Mouse (Mus musculus) hindbrain, embryonic 12.5 days (tissue): ENCODE results near the gene Ech1. TPM values are rescaled to one million over a fixed set of nuclear protein-coding genes. Genes with fewer than 3 reads are reported as not detected.
A peak's percentile ranks its signal among the peaks of the same experiment; 100 is the strongest.

Source experiments
- ATAC-seq: fragments of 200-750 bp; cut with Nextera tagmentation; 2 replicates; pipeline ENCODE4 v1.8.0; 2017; ENCODE audit warnings: moderate TSS enrichment; ENCODE audit not compliant: low FRiP score
- H3K27ac ChIP-seq: fragments of 300-500 bp; sonication (generic); 2 replicates; pipeline ENCODE4 v1.5.1; 2016; ENCODE audit warnings: mild to moderate bottlenecking
- H3K27me3 ChIP-seq: fragments of 300-500 bp; sonication (generic); 2 replicates; pipeline ENCODE4 v1.6.1; 2016; ENCODE audit warnings: mild to moderate bottlenecking
- H3K36me3 ChIP-seq: fragments of 300-500 bp; sonication (generic); 2 replicates; pipeline ENCODE4 v1.6.1; 2016; ENCODE audit warnings: mild to moderate bottlenecking
- H3K4me1 ChIP-seq: fragments of 300-500 bp; sonication (generic); 2 replicates; pipeline ENCODE4 v1.6.1; 2016
- H3K4me2 ChIP-seq: fragments of 300-500 bp; sonication (generic); replicated peaks from 2 replicates; pipeline ENCODE4 v1.6.1; 2016; ENCODE audit warnings: mild to moderate bottlenecking
- H3K4me3 ChIP-seq: fragments of 300-500 bp; sonication (generic); 2 replicates; pipeline ENCODE4 v1.5.1; 2016; ENCODE audit warnings: mild to moderate bottlenecking
- H3K9ac ChIP-seq: fragments of 300-500 bp; sonication (generic); 2 replicates; pipeline ENCODE4 v1.6.1; 2016; ENCODE audit warnings: mild to moderate bottlenecking, moderate library complexity
- H3K9me3 ChIP-seq: fragments of 300-500 bp; sonication (generic); replicated peaks from 2 replicates; pipeline ENCODE4 v1.6.1; 2016; ENCODE audit warnings: mild to moderate bottlenecking
- WGBS: fragments of 180-500 bp; shearing (Covaris S2); methylation state at CpG from one replicate; pipeline ENCODE4 v1.1.7; 2016; 5-methylcytosine and 5-hydroxymethylcytosine counted together
- polyA plus RNA-seq: library from polyadenylated mRNA; unstranded; fragments of >200 nt; fragmentation: Nextera tagmentation; extraction: Ambion mirVana; gene quantifications from 2 replicates; pipeline ENCODE4 v1.2.1, GENCODE M21; 2016

Ech1 gene
- polyA plus RNA-seq, 1 experiment from 2014 or later, result 87.8 TPM

GRCm38 (mm10) chr7:28807641-28808220, 17.3 kb upstream of the Ech1 start:
- no peak for ATAC-seq
- H3K27me3 ChIP-seq, result no peaks in the 10 kb centered on the region
- H3K4me3 ChIP-seq, result peak overlapping the region; percentile 79
- no peaks in the 10 kb centered on the region for H3K9me3 ChIP-seq
- peaks cover 32% of the 10 kb centered on the region for H3K4me1 ChIP-seq
- H3K27ac ChIP-seq, result peak overlapping the region; percentile 100
- H3K36me3 ChIP-seq, result peaks cover 9% of the 10 kb centered on the region
- 44% methylated on average over 6 of the region's 8 CpGs for WGBS
- H3K4me2 ChIP-seq, result peak overlapping the region; percentile 91
- peak overlapping the region; percentile 91 for H3K9ac ChIP-seq

GRCm38 (mm10) chr7:28808221-28808941, 16.6 kb upstream of the Ech1 start, which contains the start of gene Hnrnpl:
Gene Hnrnpl, plus strand, starts transcription at chr7:28808541.
- peaks cover 32% of the 10 kb centered on the region for H3K4me1 ChIP-seq
- H3K27me3 ChIP-seq, result no peaks in the 10 kb centered on the region
- H3K4me2 ChIP-seq, result peak within 1 kb of the TSS; percentile 91
- H3K27ac ChIP-seq, result peak within 1 kb of the TSS; percentile 100
- no peaks in the 10 kb centered on the region for H3K9me3 ChIP-seq
- H3K4me3 ChIP-seq, result peak within 1 kb of the TSS; percentile 79
- peaks cover 15% of the 10 kb centered on the region for H3K36me3 ChIP-seq
- peak; percentile 1; the same call in 1 of the 2 replicates for ATAC-seq
- 3% methylated on average over 35 of the region's 35 CpGs for WGBS
- H3K9ac ChIP-seq, result peak within 1 kb of the TSS; percentile 91

- Histone ChIP-seq H3K4me3 (peak overlapping the region; percentile 79), H3K4me2 (peak overlapping the region; percentile 91), H3K4me1 (peaks cover 36% of the 10 kb centered on the region), H3K9ac (peak overlapping the region; percentile 91), H3K9me3 (no peaks in the 10 kb centered on the region), H3K36me3 (peaks cover 21% of the 10 kb centered on the region), H3K27me3 (no peaks in the 10 kb centered on the region), H3K27ac (peak overlapping the region; percentile 100)
- ATAC-seq, result peak; percentile 65
- under 1% methylated on average over 32 of the region's 32 CpGs for WGBS
Measured at GRCm38 (mm10) chr7:28808957-28809393, 16.0 kb upstream of the Ech1 start.

GRCm38 (mm10) chr7:28809401-28810089, 15.5 kb upstream of the Ech1 start:
- peak; percentile 23 for ATAC-seq
- Histone ChIP-seq H3K4me3 (peak overlapping the region; percentile 79), H3K4me2 (peak overlapping the region; percentile 91), H3K27me3 (no peaks in the 10 kb centered on the region), H3K9me3 (no peaks in the 10 kb centered on the region), H3K27ac (peak overlapping the region; percentile 100), H3K36me3 (peaks cover 27% of the 10 kb centered on the region), H3K4me1 (peaks cover 40% of the 10 kb centered on the region), H3K9ac (peak overlapping the region; percentile 91)
- WGBS, result under 1% methylated on average over 35 of the region's 35 CpGs

- peaks cover 44% of the 10 kb centered on the region for H3K4me1 ChIP-seq
- peak; percentile 91 for ATAC-seq
- WGBS, result under 1% methylated on average over 69 of the region's 70 CpGs
- peak overlapping the region; percentile 79 for H3K4me3 ChIP-seq
- H3K4me2 ChIP-seq, result peak overlapping the region; percentile 91
- no peaks in the 10 kb centered on the region for H3K9me3 ChIP-seq
- peak overlapping the region; percentile 100 for H3K27ac ChIP-seq
- H3K9ac ChIP-seq, result peak overlapping the region; percentile 94
- no peaks in the 10 kb centered on the region for H3K27me3 ChIP-seq
- H3K36me3 ChIP-seq, result peaks cover 34% of the 10 kb centered on the region
Measured at GRCm38 (mm10) chr7:28810107-28811066, 14.6 kb upstream of the Ech1 start.

GRCm38 (mm10) chr7:28811228-28811627, 13.8 kb upstream of the Ech1 start:
- H3K36me3 ChIP-seq, result peaks cover 43% of the 10 kb centered on the region
- ATAC-seq, result no peak
- no peaks in the 10 kb centered on the region for H3K27me3 ChIP-seq
- H3K9ac ChIP-seq, result peak overlapping the region; percentile 94
- no peaks in the 10 kb centered on the region for H3K9me3 ChIP-seq
- H3K27ac ChIP-seq, result peak overlapping the region; percentile 98
- 0% methylated on average over 28 of the region's 40 CpGs for WGBS
- H3K4me1 ChIP-seq, result peaks cover 53% of the 10 kb centered on the region
- H3K4me3 ChIP-seq, result peak overlapping the region; percentile 79
- peak overlapping the region; percentile 79 for H3K4me2 ChIP-seq

GRCm38 (mm10) chr7:28811640-28812275, 13.3 kb upstream of the Ech1 start:
- H3K36me3 ChIP-seq, result peaks cover 48% of the 10 kb centered on the region
- H3K27ac ChIP-seq, result peak overlapping the region; percentile 17; the same call in 1 of the 2 replicates
- no peaks in the 10 kb centered on the region for H3K9me3 ChIP-seq
- H3K4me3 ChIP-seq, result peak overlapping the region; percentile 79
- no peak for ATAC-seq
- peaks cover 56% of the 10 kb centered on the region for H3K4me1 ChIP-seq
- no peaks in the 10 kb centered on the region for H3K27me3 ChIP-seq
- WGBS, result 16% methylated on average over 7 of the region's 7 CpGs
- peak overlapping the region; percentile 79 for H3K4me2 ChIP-seq
- H3K9ac ChIP-seq, result peak overlapping the region; percentile 94

- Histone ChIP-seq H3K4me2 (peak overlapping the region; percentile 79), H3K4me3 (peak overlapping the region; percentile 79), H3K4me1 (peaks cover 63% of the 10 kb centered on the region), H3K9ac (peak overlapping the region; percentile 94), H3K36me3 (peaks cover 55% of the 10 kb centered on the region), H3K27me3 (no peaks in the 10 kb centered on the region), H3K27ac (no peak overlapping the region), H3K9me3 (no peaks in the 10 kb centered on the region)
- WGBS, result 73% methylated on average over 4 of the region's 4 CpGs
- ATAC-seq, result no peak
Measured at GRCm38 (mm10) chr7:28812436-28812835, 12.6 kb upstream of the Ech1 start.

- H3K4me1 ChIP-seq, result peaks cover 63% of the 10 kb centered on the region
- 90% methylated on average over 5 of the region's 5 CpGs for WGBS
- peaks cover 60% of the 10 kb centered on the region for H3K36me3 ChIP-seq
- H3K4me3 ChIP-seq, result peak overlapping the region; percentile 79
- H3K27ac ChIP-seq, result no peak overlapping the region
- no peaks in the 10 kb centered on the region for H3K27me3 ChIP-seq
- no peak for ATAC-seq
- no peaks in the 10 kb centered on the region for H3K9me3 ChIP-seq
- H3K9ac ChIP-seq, result peak overlapping the region; percentile 94; the same call in 1 of the 2 replicates
- H3K4me2 ChIP-seq, result peak overlapping the region; percentile 79
Measured at GRCm38 (mm10) chr7:28812949-28813348, 12.1 kb upstream of the Ech1 start.

GRCm38 (mm10) chr7:28814306-28815034, 10.5 kb upstream of the Ech1 start:
- H3K27ac ChIP-seq, result no peak overlapping the region
- no peaks in the 10 kb centered on the region for H3K27me3 ChIP-seq
- no peak for ATAC-seq
- 91% methylated on average over 5 of the region's 5 CpGs for WGBS
- no peaks in the 10 kb centered on the region for H3K9me3 ChIP-seq
- H3K4me2 ChIP-seq, result no peak overlapping the region
- H3K4me1 ChIP-seq, result peaks cover 68% of the 10 kb centered on the region
- peaks cover 73% of the 10 kb centered on the region for H3K36me3 ChIP-seq
- no peak overlapping the region for H3K4me3 ChIP-seq
- no peak overlapping the region for H3K9ac ChIP-seq
